Mouse (Mus musculus) cerebellum, postnatal 36 days (tissue): Measurements from ENCODE around the gene Rpain.

ENCODE experiments used
- DNase-seq, 2 experiments: peaks; one replicate each; pipeline ENCODE4 v3.0.0; 2021 to 2022; ENCODE audit warnings: mixed read lengths in 2 of 2

Gene Rpain

DNA sequence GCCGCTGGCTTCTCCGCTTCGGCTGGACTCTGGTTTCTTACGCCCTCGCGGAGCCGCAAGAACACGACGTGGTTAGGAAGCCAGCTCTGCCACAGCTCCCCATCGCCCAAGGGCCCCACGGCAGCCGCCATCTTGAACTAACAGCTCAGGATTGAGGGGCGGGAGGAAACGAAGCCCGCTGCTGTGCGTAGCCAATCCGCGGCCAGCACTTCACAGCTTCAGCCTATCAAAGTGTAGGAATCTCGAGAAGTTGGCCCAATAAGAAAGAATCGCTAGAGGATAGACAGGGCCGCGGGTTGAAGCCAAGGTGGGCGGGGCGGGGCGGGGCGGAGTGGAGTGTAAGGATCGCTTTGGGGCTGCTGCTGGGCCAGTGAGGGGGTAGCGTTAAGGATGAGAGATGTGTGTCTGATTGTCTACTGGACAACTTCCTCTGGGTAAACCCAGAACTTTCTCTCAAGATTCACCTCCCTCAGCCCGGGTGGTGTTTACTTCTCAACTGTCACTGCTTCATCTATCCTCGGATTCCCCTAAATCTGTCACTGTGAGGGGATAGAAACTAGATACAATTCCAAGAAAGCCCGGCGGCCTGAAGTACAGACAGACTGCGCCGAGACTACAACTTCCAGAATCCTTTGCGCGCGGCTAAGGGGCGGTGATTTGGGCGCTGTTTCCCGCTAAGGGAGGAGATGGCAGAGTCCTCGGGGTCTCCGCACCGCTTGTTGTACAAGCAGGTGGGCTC, at the start of gene Rpain, which contains the start of gene Nup88:
TSS of gene Rpain (plus strand) at position 393 of the 739 bp plus-strand sequence.
TSS of gene Nup88 (minus strand) at position 153 of the 739 bp plus-strand sequence.
- DNase-seq: peak; percentile 92 to 93

DNA sequence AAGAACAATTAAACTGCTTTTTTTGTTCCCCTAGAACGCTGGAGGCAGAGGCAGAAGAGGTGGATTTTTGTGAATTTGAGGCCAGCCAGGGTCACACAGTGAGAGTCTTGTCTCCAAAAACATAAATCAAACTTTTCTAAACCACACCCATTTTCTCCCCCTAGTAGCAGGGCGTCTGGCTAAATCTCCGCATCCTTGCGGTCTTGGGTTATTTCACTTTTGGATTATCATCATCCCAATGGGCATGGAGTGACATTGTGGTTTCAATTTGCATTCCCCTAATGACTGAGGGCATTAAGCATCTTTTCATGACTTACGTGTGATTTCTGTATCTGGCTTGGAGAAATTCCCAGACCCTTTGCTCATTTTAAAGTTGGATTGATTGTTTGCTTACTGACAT, 38.6 kb upstream of the Rpain start:
- no peak for DNase-seq

DNA sequence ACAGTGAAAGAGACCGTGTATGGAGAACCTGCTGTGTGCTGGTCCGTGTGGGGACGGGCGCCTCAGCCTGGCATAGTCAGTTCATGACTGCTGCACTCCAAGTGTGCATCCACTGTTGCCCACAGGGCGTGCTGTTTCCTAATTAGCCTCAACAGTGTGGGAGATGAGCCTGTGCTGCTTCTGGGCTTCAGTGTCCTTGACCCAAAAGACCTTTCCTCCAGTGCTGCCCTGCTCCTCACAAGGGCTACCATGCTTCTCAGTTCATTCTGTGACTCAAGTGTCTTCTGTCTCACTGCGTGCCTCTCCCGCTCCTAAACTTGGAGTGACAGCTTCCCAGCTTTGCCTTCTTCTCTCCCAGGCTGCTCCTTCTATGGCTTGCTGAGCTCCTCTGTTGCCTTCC, 34.7 kb upstream of the Rpain start:
- no peak for DNase-seq

DNA sequence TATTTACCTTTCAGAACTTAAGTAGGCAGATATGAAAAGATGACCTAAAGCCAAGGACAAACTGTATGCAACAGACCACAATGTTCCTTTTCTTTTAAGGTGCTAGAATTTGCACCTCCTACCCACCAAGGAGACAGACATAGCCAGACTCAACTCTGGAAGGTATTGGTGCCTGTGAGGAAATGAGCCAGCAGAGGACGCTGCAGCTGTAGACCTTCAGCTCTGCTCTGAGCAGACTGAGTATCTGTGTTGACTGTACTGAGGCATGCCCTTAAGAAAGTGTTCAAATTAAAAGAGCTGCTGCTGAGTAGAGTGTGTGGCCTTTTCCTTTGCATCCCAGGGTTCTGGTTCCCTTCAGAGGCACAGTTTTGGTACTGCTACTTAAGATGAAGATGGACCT, 27.4 kb upstream of the Rpain start:
- DNase-seq: no peak

DNA sequence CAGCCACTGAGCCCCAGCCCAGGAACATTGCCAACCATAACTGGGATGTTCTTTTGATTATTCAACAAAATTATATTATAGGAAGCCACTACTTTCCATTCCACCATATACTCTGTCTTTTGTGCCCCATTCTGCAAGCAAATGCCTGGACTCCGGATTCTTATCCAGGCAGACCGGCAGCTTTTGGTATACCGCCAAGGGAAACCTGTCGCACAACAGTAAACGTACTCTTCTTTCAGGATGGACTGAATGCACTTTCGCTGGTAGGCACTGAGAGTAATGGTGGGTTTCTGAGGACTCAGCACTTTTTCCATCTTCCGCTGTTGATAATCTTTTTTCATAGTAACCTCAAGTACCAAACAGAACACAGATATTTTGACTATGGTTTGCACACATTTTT, 26.4 kb upstream of the Rpain start:
- DNase-seq: peak; percentile 13 to 27

DNA sequence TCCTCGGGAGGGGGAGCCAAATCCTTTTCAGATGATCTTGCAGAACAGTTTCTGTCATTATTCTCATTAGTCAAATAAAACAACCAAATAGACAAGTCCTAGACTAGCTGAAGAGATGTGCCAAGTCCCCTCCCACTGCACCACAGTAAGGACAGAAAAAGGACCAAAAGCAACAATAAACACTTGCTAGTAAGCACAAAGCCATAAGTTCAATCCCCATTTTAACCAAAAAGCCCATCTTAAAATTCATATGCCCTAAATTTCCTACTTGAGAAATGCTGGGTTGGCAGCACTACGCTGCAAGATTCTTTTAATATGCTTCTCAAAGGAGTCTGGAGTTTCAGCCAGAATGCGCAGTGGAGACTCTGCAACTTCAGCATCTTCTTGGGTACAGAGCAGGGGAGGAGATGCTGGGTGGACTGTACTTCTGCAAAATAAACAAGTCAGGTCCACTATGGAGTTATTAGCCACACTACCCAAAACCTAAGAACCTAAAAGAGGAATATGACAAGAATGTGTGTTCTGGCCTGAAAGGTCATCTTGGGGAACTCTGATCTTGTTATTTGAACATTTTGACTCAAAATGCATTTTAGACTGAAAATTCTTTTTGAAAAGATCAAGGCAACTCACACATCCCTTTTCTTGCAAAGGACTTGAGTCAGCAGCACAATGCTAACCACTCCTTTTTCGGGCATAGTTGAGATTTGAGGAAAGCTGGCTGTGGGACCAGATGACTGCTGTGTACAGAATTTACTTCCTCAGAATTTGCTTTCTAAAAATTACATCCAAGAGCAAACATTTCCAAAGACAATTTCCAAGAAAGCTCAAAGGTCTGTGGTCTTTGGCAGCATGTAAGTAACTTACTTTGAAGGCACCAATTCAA, 24.8 kb upstream of the Rpain start:
- DNase-seq: no peak

DNA sequence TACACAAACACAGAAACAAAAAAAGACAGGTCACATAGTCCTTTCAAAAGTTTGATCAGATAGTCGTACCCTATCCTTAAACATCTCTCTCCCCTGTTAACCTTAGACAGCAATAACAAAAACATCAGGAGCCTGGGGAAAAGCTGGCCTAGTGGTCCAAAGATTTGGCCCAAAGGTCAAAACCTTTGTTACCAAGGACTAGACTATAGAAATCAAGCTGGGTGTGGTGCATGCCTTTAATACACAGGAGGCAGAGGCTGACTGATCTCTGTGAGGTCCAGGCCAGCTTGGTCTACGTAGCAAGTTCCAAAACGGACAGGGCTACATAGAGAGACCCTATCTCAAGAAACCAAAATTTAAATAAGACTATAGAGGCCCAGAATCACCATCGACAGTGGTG, 15.3 kb upstream of the Rpain start:
- DNase-seq: no peak

DNA sequence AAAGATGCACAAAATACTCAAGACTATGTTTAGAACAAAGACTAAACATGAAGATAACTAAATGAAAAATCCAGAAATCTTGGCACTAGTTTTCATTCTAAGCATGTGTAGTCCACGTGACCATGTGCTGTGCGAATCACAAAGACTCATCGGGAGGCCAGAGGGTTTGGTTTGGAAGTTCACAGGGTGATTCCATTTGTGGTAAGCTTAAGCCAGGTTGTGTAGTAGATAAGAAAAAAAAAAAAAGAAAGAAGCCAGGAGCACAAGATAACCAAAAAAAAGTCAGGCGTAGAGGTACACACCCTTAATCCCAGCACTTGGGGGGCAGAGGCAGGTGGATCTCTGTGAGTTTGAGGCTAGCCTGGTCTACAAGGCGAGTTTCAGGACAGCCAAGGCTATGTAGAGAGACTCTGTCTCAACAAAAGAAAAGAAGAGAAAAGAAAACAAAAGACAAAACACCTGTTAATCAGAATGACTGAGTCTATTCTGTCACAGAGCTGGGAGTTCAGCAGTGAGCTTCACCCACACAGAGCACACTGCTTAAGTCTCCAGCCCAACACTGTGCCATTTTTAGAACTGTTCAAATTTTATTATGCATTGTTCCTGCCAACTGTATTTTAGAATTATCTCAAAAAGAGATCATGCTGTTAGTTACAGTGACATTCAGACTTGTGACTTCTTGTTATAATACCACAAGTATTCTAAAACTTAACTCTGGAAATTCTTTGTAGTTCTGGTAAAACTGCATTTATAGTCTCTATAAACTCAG, 9.0 kb upstream of the Rpain start:
- DNase-seq: no peak

DNA sequence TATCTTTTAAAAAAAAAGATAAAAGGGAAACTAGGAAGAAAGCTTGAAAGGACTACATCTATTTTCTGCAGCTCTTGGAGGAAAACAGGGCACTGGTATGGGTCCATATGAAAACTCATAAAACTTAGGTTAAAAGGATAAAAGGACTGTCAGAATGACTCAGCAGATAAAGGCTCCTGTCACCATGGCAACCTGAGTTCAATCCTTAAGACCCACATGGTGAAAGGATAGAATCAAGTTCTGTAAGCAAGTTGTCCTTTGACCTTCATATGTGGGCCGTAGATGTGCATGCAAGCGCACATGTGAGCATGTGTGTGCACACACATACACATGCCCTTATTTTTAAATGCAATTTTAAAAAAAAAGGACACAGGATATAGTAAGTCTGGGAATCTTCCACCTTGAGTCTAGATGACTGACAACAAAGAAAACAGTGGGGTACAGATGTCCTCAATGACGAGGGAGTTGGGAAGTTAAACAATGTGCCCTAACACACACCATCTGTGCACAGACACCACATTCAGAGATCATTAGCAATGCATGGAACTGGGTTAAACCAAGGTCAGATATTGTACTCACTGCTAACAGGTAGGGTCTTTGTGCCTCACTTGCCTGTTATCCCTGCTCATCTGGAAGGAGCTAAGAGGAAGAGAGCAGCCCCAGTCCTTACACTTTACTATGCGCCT, 5.6 kb upstream of the Rpain start:
- no peak for DNase-seq

DNA sequence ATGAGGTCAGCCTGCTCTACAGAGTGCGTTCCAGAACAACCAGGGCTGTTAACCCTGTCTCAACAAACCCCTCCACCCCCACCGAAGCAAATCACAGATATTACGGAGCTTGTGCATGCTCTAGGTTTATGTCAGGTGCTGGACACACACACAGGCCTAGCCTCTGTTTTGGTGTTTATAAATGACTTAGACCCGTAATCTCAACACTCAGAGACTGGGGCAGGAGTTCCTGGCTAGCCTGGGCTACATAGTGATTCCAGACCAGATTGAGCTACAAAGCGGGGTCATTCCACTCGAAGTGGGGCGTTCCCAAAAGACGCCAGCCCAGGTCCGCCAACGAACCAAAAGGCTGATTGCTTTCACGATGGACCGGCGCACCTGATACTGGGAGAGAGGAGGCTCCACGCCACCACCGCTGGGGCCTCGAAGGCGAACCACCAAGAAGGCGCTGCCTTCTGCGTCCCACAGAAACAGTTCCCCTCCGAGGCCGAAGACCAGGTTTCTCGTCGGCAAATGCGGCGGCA, 680 bp upstream of the Rpain start:
- DNase-seq: no peak

DNA sequence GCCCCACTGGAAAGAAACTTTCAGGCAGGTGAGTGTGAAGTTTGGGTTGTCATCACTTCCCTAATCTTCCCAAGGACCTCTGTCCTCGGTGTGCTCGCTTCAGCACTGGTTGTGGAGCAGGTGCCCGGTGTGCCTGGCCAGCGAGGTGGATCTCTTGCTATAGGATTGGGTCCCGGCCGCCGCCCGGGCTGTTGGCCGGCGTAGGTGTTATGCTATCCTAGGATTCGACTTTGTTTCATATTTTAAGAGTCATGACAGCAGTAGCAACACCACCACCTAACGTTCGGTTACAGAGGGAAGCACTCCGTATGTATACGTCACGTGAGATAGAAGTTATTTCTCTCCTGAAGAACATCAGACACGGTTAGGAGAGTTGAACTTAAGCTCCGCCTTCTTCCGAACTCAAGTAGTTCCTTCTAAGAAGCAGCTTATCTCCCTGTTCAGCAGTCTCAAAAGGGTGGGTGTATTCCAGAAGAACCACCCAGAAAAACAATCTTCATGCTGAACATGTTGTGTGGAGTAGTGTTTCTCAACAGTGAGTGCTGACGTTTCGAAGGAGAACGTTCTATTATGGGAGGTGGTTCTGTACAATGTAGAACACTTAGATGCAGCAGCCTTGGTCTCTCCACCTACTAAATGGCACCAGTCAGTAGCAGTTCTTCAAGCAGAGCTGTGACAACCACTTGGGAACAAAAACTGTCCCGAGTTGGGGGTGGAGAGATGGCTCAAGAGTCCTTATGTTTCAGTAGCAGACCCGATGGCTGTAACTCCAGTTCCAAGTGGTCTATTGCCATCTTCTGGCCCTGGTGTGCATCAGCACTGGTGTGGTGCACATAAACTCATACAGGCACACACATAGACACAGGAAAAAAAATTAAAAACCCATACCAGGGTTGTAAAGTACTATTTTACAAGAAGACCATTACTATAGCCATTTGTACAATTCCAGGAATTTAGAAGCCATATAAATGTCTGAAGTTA, 837 bp downstream of the Rpain start:
- DNase-seq: peak in 1 of 2 experiments; percentile 10

DNA sequence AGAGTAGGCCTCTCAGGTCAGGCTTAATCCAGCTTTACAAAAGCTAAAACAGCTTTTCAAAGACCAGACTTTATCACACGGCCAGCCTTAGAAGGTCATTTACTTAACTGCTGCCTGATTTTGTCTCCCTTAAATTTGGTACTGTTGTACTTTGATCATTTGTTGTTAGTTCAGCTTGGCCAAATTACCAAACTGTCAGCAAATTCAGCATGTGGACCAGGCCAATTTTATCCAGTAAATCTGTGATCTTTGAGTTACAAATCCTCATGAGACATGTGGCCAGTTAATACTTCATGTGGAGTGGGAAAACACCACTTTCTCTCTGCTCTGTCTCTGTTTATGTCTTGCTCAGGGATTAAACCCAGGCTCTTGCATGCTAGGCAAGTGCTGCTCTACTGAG, 2.6 kb downstream of the Rpain start:
- DNase-seq: no peak

DNA sequence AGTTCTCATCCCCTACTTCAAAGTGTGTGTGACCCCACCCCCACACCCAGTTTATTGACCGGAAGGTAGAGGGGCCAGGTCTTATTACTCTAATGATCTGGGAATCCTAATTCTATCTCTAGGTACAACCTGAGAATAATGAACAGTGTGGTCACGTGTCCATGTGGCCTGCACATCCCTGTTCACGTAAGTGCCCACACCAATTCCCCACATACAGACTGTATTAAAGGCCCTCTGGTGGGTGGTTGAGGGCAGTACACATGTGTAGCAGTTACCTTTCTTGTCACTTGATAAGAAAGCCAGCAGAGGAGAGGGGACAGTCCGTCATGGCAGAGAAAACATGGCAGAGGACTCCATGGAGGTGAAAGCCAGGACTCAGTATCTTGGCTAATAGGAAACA, 3.9 kb downstream of the Rpain start:
- no peak for DNase-seq

DNA sequence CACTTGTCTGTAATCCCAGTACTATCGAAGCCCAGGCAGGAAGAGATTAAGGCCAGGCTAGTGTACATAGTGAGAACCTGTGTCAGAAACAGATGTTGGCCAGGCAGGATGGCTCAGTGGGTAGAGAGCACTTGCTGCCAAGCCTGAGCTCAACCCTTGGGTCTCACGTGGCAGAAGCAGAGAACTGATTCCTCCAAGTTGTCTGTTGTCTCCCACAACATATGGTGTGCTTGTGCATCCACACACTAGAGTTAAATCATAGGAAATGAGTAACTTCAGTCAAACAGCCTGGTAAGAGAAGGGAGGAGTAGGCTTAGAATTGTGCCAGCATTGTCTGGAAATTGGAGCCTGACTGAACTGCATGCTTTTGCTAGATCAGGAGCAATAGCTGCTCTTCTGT, 5.2 kb downstream of the Rpain start:
- no peak for DNase-seq

DNA sequence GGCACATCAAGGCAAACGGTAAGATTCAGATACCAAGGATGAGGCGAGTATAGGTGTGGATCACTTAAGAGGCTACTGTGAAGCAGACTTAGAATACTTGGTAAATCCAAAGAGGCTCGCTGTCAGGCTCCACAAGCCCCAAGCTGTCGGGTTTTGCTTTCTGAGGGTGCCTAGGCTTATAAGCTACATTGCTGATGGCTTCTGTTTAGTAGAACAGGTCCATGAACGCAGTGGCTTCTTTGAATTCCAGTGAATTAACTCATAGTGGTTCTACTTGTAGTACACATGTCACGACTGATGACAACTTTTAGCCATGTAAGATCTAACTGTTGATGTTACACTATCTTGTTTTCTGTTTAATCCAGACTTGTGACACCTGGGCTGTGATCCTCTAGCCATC, 7.3 kb downstream of the Rpain start:
- DNase-seq: no peak

DNA sequence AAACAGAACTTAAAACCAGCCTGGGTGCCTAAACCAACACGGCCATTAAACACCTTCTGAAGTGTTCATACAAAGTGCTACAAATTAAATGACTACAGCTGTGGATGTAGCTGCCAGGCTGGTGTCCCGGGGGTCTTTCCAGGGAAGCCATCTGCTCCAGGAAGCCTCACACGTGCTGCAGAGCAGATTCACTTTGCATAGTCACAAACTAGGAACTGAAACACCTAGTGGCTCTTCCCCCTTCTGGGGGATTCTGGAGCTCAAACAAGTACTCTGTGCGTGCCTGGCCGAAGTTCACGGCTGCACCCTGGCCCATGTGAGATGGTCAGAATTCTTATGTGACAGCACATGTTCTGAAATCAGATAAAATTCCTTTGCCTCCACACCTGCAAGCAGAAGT, 10.2 kb downstream of the Rpain start:
- no peak for DNase-seq

DNA sequence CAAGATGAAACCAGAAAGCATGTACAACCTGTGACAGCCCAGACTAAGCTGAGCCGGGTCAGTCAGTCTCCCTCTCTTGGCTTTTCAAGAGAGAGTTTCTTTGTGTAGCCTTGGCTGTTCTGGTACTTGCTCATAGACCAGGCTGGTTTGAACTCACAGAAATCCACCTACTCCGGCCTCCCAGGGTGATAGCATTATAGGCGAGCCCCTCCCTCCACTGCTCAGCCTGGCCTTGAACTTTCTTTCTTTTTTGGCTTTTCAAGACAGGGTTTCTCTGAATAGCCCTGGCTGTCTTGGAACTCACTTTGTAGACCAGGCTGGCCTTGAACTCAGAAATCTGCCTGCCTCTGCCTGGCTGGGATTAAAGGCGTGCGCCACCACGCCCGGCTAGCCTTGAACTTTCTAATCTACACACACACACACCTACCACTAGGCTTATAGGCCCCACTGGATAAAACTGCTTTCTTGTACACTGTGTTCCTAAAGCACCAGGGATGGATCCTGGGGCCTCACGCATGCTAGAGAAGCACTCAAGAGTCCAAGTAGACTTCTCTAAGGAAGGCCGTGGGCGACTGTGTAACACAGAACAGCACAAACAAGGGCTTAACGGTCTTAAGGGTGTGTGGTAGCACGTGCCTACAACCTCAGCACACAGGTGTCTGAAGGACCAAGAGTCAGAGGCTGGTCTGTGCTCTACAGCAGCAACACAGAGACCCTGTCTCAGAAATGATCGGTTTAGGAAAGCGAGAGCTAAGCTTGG, 10.9 kb downstream of the Rpain start:
- no peak for DNase-seq

DNA sequence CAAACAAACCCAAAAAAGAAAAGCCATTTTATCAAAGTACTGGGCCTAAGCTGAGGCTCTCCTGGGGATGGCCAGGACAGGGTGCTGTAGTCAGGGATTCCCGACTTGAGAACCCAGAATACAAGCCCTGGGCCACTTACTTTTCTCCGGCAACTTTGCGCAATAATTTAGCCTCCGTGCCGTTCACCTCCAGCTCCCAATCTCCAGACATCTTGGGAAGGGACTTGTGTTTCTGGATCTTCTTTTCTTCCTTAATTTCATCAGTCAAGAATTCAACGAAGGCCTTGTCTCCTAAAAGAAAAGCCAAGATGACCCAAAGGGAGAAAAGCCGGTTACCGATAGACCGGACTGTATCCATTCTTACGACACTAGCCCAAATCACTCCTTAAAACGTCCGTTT, 12.0 kb downstream of the Rpain start:
- DNase-seq: no peak

DNA sequence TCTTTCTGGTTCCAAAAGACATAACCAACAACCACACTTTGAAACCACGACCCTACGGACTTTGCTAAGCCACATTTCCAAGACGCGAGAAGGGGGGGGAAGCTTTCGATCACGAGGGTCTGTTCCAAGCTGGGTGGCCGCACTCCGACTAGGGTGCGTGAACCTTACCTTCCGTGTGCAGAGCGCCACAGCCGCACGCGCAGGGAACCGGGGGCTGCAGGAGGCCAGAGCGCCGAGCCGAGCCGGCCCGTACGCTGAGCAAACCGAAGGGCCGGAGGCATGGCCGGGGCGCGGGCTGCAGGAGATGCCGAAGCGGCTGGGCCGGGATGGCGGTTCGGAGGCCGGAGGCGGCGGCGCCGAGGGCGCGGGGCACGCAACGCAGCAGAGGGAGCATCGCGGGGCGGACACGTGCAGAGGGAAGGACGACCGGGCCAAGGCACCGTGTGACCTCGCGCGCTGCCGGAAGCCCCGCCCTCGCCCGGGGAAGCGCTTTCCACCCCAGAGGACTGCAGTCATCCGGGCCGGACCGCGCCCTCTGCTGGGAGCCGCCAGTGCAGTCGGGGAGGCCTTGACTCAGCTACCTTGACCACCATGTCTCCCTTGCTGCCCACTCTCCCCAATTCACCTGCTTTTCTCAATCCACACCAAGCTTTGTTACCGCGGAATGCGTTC, 12.7 kb downstream of the Rpain start, which contains the start of gene C1qbp:
TSS of gene C1qbp (minus strand) at position 470 of the 672 bp plus-strand sequence.
- peak; percentile 94 to 96 for DNase-seq

DNA sequence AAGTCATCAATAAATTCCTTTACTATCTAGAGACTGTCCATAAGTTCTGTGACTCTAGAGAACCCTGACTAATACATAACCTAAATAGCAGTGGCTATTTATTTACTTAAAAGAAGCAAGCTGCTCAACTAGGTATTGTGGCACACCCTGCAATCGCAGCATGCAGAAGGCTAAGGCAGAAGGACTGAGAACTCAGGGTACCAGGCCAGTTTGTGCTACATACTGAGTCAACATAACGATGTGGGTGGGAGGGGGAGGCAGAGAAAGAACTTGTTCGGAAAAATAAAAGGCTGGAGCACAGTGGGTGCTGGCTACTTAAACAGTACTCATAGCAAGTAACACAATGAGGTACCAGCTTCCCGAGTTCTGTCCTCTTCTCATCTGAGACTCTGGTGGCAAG, 31.2 kb downstream of the Rpain start:
- DNase-seq: no peak
